Mouse (Mus musculus) ES-E14 (cell line): ENCODE data around the gene Vrk3. TPM values are rescaled to one million over a fixed set of nuclear protein-coding genes. Genes with fewer than 3 reads are reported as not detected.

ENCODE experiments used
- DNase-seq: peaks from one replicate; pipeline ENCODE4 v3.0.0-alpha.2; 2013; ENCODE audit warnings: low read depth, low spot score
- H3K27ac ChIP-seq: 2 replicates; pipeline ENCODE4 v1.5.1; 2012; ENCODE audit warnings: low read depth, mild to moderate bottlenecking, low read length, moderate library complexity, mixed read lengths; ENCODE audit not compliant: poor library complexity, insufficient read depth, severe bottlenecking
- H3K36me3 ChIP-seq: 2 replicates; pipeline ENCODE4 v1.6.1; 2012; ENCODE audit warnings: mild to moderate bottlenecking, low read length, moderate library complexity, mixed read lengths; ENCODE audit not compliant: control insufficient read depth, poor library complexity, insufficient read depth, severe bottlenecking
- H3K4me1 ChIP-seq, 2 experiments: fragments of 150-350 bp in 1 of 2; sonication (generic) in 1 of 2; 2 replicates each; pipeline ENCODE4 v1.6.1; 2012; ENCODE audit warnings: low read length in 2 of 2, mild to moderate bottlenecking in 1 of 2, mixed read lengths in 1 of 2; ENCODE audit not compliant: control insufficient read depth in 2 of 2, insufficient read depth in 2 of 2, poor library complexity in 1 of 2
- H3K4me3 ChIP-seq, 2 experiments: fragments of 150-350 bp in 1 of 2; sonication (generic) in 1 of 2; 2 replicates each; pipeline ENCODE4 v1.5.1; 2012; ENCODE audit warnings: low read length in 2 of 2, low read depth in 1 of 2, mild to moderate bottlenecking in 1 of 2, mixed read lengths in 1 of 2; ENCODE audit not compliant: insufficient read depth in 1 of 2, poor library complexity in 1 of 2, severe bottlenecking in 1 of 2
- H3K9ac ChIP-seq: 2 replicates; pipeline ENCODE4 v1.6.1; 2012; ENCODE audit warnings: low read depth, mild to moderate bottlenecking, low read length, mixed read lengths; ENCODE audit not compliant: poor library complexity, insufficient read depth, severe bottlenecking
- H3K9me3 ChIP-seq: fragments of 150-350 bp; sonication (generic); 2 replicates; pipeline ENCODE4 v1.6.1; 2012; ENCODE audit warnings: low read depth, mild to moderate bottlenecking, low read length; ENCODE audit not compliant: control insufficient read depth, insufficient read depth
- CHD2 ChIP-seq: IDR thresholded peaks from 2 replicates; pipeline ENCODE4 v1.6.1; 2014; ENCODE audit warnings: mild to moderate bottlenecking, low read depth, low read length, inconsistent platforms
- HCFC1 ChIP-seq: IDR thresholded peaks from 2 replicates; pipeline ENCODE4 v1.6.1; 2012; ENCODE audit warnings: low read length, inconsistent platforms, borderline replicate concordance; ENCODE audit not compliant: insufficient read depth
- MAFK ChIP-seq: IDR thresholded peaks from 2 replicates; pipeline ENCODE4 v1.6.1; 2014; ENCODE audit warnings: mild to moderate bottlenecking, low read depth, low read length, inconsistent platforms; ENCODE audit not compliant: insufficient read depth
- ZC3H11A ChIP-seq: IDR thresholded peaks from 2 replicates; pipeline ENCODE4 v1.6.1; 2012; ENCODE audit warnings: low read depth, mild to moderate bottlenecking, inconsistent platforms, low read length, borderline replicate concordance
- ZNF384 ChIP-seq: IDR thresholded peaks from 2 replicates; pipeline ENCODE4 v1.6.1; 2012; ENCODE audit warnings: low read depth, low read length, inconsistent platforms
- in situ Hi-C, 2 experiments: fragments of 600-800 bp; cut with MboI; formaldehyde crosslinking; loops; one replicate each; pipeline ENCODE4 v1.15.1; 2025; ENCODE audit warnings: low sequenced_read_pairs in 2 of 2, inconsistent platforms in 1 of 2; ENCODE audit not compliant: unreplicated experiment in 2 of 2
- total RNA-seq: library from RNA; depleted of rRNA; stranded (reverse); fragments of 300-350 nt; gene quantifications from 2 replicates; pipeline ENCODE4 v1.2.3, GENCODE M21; 2012

Gene Vrk3
- total RNA-seq, 1 experiment: 17.8 TPM

- Histone ChIP-seq H3K4me1 (peaks cover 0 to 7% of the 10 kb centered on the region in 2 experiments; a peak in 2 of 4 replicates), H3K27ac (no peak overlapping the region), H3K36me3 (peaks cover 6% of the 10 kb centered on the region; the same call in 1 of the 2 replicates), H3K9me3 (no peaks in the 10 kb centered on the region), H3K9ac (no peak overlapping the region), H3K4me3 (no peak overlapping the region)
- TF ChIP-seq HCFC1 (no peak), ZC3H11A (no peak), ZNF384 (no peak), MAFK (no peak), CHD2 (no peak)
- DNase-seq: no peak
- in situ Hi-C loops: no loop called here
Measured at GRCm38 (mm10) chr7:44810365-44810764, 62.2 kb downstream of the Vrk3 start.

GRCm38 (mm10) chr7:44810819-44811557 lies 62.8 kb downstream of the Vrk3 start:
- in situ Hi-C loops: no loop called here
- TF ChIP-seq MAFK (no peak), ZC3H11A (no peak), ZNF384 (no peak), CHD2 (no peak), HCFC1 (no peak)
- no peak overlapping the region for H3K9ac ChIP-seq
- no peak overlapping the region for H3K27ac ChIP-seq
- peaks cover 6% of the 10 kb centered on the region; the same call in 1 of the 2 replicates for H3K36me3 ChIP-seq
- no peak for DNase-seq
- H3K9me3 ChIP-seq: no peaks in the 10 kb centered on the region
- no peak overlapping the region for H3K4me3 ChIP-seq
- H3K4me1 ChIP-seq: peaks cover 0 to 7% of the 10 kb centered on the region in 2 experiments; a peak in 2 of 4 replicates

- H3K9me3 ChIP-seq: no peaks in the 10 kb centered on the region
- DNase-seq: no peak
- H3K4me1 ChIP-seq: peaks cover 0 to 7% of the 10 kb centered on the region in 2 experiments; a peak in 2 of 4 replicates
- in situ Hi-C loops: no loop called here
- peak overlapping the region; percentile 68 for H3K9ac ChIP-seq
- H3K4me3 ChIP-seq: peak overlapping the region; percentile 27 to 62; a peak in 3 of 4 replicates
- no peak for TF ChIP-seq MAFK
- no peak overlapping the region for H3K27ac ChIP-seq
- H3K36me3 ChIP-seq: peaks cover 6% of the 10 kb centered on the region; the same call in 1 of the 2 replicates
Measured at GRCm38 (mm10) chr7:44812651-44813325, 64.6 kb downstream of the Vrk3 start.

GRCm38 (mm10) chr7:44813985-44814384 lies 65.8 kb downstream of the Vrk3 start:
- Histone ChIP-seq H3K27ac (no peak overlapping the region), H3K9ac (no peak overlapping the region), H3K4me3 (no peak overlapping the region), H3K4me1 (peaks cover 0 to 7% of the 10 kb centered on the region in 2 experiments; a peak in 2 of 4 replicates), H3K36me3 (peaks cover 9% of the 10 kb centered on the region; the same call in 1 of the 2 replicates), H3K9me3 (no peaks in the 10 kb centered on the region)
- DNase-seq: no peak
- in situ Hi-C loops: no loop called here
- TF ChIP-seq ZNF384 (no peak), HCFC1 (no peak), CHD2 (no peak), ZC3H11A (no peak), MAFK (no peak)
